8 mouse cellular contexts compared by ENCODE assay signal in the genomic region with DNA sequence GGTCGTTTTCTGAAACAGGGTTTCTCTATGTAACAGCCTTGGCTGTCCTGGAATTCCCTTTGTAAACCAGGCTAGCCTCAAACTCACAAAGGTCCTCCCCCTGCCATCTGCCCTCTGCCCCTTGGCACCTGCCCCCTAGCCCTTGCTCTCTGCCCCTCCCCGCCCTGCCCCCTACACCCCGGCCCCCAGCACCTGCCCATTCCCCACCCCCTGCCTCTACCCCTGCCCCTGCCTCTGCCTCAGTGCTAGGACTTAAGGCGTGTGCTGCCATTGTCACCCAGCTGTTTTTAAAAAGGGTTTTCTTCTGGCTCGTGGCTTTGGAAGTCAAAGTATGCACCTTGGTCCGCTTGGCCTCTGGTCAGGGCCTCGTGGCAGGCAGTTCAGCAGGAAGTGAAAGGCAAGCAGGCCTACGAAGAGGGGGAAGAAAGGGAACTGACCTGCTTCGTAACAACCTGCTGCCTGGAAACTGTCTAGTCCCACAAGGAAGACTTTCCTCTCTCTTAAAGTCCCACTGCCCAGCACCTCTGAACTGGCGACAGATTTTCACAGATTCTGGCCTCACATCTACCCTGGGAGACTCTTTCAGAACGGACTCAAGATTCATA.
A peak's percentile ranks its signal among the peaks of the same experiment; 100 is the strongest.
DNase-seq lines count a peak whose midpoint lies in the region; ATAC-seq and TF ChIP-seq lines count a peak whose summit lies in the region.

No protein-coding gene starts in this region.

- H3K4me2 ChIP-seq in heart, embryonic 12.5 days = peak overlapping the region; percentile 53
- peak overlapping the region; percentile 31; the same call in 1 of the 2 replicates for H3K4me2 ChIP-seq in midbrain, embryonic 11.5 days

- H3K9me3 ChIP-seq in heart, embryonic 12.5 days (replicated peaks) = no peaks in the 10 kb centered on the region; the same call in 1 of the 2 replicates
- H3K9me3 ChIP-seq in midbrain, embryonic 11.5 days (ENCODE audit: control insufficient read depth, low read length) = no peaks in the 10 kb centered on the region

- H3K36me3 ChIP-seq in heart, embryonic 12.5 days = no peaks in the 10 kb centered on the region
- H3K36me3 ChIP-seq in heart, adult 2 months (ENCODE audit: control insufficient read depth, insufficient read depth, low read length) = no peaks in the 10 kb centered on the region
- no peaks in the 10 kb centered on the region for H3K36me3 ChIP-seq in midbrain, embryonic 11.5 days (ENCODE audit: control insufficient read depth, insufficient read depth, low read length)

- no peak for TF ChIP-seq EP300 in heart, adult 2 months (IDR thresholded peaks at IDR 0.05; ENCODE audit: insufficient read depth, low read depth, low read length)

- H3K9ac ChIP-seq in heart, embryonic 12.5 days = no peak overlapping the region
- no peak overlapping the region for H3K9ac ChIP-seq in heart, adult 2 months (ENCODE audit: low read depth, low read length)
- no peak overlapping the region for H3K9ac ChIP-seq in midbrain, embryonic 11.5 days (ENCODE audit: low read length)

- DNase-seq in heart, adult 2 months = no peak
- DNase-seq in embryo, embryonic 10 days (ENCODE audit: low spot score) = peak; percentile 36
- DNase-seq in kidney, adult 18-20 months = peak; percentile 40
- DNase-seq in midbrain, embryonic 11.5 days (ENCODE audit: low spot score, missing footprints) = peak; percentile 91
- no peak for DNase-seq in urinary bladder, postnatal 10 days (ENCODE audit: low spot score)

- H3K4me1 ChIP-seq in heart, embryonic 12.5 days (replicated peaks) = peaks cover 24% of the 10 kb centered on the region
- H3K4me1 ChIP-seq in heart, adult 2 months (ENCODE audit: control insufficient read depth, insufficient read depth, low read length) = peaks cover 1% of the 10 kb centered on the region; the same call in 1 of the 2 replicates
- H3K4me1 ChIP-seq in midbrain, embryonic 11.5 days (ENCODE audit: control insufficient read depth, insufficient read depth, low read length) = peaks cover 13% of the 10 kb centered on the region; the same call in 1 of the 2 replicates

- intact Hi-C loops in heart, adult 2 months (cut with DNase I) = no loop called here

- 0 out of 2 replicates have a peak overlapping the region, but pooled peaks have one; percentile 6 for H3K4me3 ChIP-seq in heart, embryonic 12.5 days
- H3K4me3 ChIP-seq in heart, adult 2 months = no peak overlapping the region
- no peak overlapping the region for H3K4me3 ChIP-seq in midbrain, embryonic 11.5 days (ENCODE audit: low read depth, low read length)

- no peaks in the 10 kb centered on the region for H3K79me2 ChIP-seq in heart, adult 2 months (replicated peaks; ENCODE audit: control insufficient read depth, insufficient read depth, low read length)

- no peak overlapping the region for H3K27ac ChIP-seq in heart, embryonic 12.5 days (ENCODE audit: poor library complexity, severe bottlenecking)
- no peak overlapping the region for H3K27ac ChIP-seq in heart, adult 2 months
- no peak overlapping the region for H3K27ac ChIP-seq in midbrain, embryonic 11.5 days (ENCODE audit: low read depth, low read length)

- TF ChIP-seq CTCF in heart, adult 2 months (IDR thresholded peaks at IDR 0.05) = no peak

- H3K27me3 ChIP-seq in heart, embryonic 12.5 days (replicated peaks) = peaks cover 30% of the 10 kb centered on the region
- H3K27me3 ChIP-seq in heart, adult 2 months (ENCODE audit: control insufficient read depth, insufficient read depth, low read length) = no peaks in the 10 kb centered on the region
- H3K27me3 ChIP-seq in midbrain, embryonic 11.5 days (ENCODE audit: control insufficient read depth, insufficient read depth, low read length) = no peaks in the 10 kb centered on the region

- no peak for TF ChIP-seq POLR2A in heart, adult 2 months (IDR thresholded peaks at IDR 0.05; ENCODE audit: insufficient read depth, low read depth, low read length)

- no peak for ATAC-seq in heart, embryonic 12.5 days (ENCODE audit: insufficient number of reproducible peaks, low FRiP score)
- peak; percentile 63 for ATAC-seq in midbrain, embryonic 11.5 days (ENCODE audit: low FRiP score)
- ATAC-seq in activated CD4-positive, CD25-positive, alpha-beta regulatory T cell, adult 4 months = no peak
- ATAC-seq in cerebellum, adult (ENCODE audit: insufficient number of reproducible peaks, low FRiP score, low TSS enrichment) = no peak

- 17% methylated on average over 11 of the region's 11 CpGs for WGBS in heart, embryonic 12.5 days
- 33% methylated on average over 11 of the region's 11 CpGs for WGBS in heart, adult 2 months
- 5% methylated on average over 10 of the region's 11 CpGs for WGBS in midbrain, embryonic 11.5 days

Comparison
In these comparisons a context has a peak if more than half of its experiments do, and no peak if none do; other contexts are left out.
1. DNase-seq: peak in embryo, embryonic 10 days (single experiment), kidney, adult 18-20 months (single experiment) and midbrain, embryonic 11.5 days (single experiment); none in heart, adult 2 months (0 of 2) and urinary bladder, postnatal 10 days (single experiment).